In genomic region chr5:123832309-123832708, GRCm38 (mm10) we compare ENCODE assay signal across 38 mouse cellular contexts. TPM values are rescaled to one million over a fixed set of nuclear protein-coding genes. Genes with fewer than 3 reads are reported as not detected.
DNase-seq lines count a peak whose midpoint lies in the region; ATAC-seq and TF ChIP-seq lines count a peak whose summit lies in the region.
"Had no signal": no experiment of that assay in that cellular context is flagged by ENCODE, and none has a peak within 500 bp of the region (broad histone marks: within the 10 kb centered on the region; RNA-seq: fewer than 3 reads in every experiment).

No protein-coding gene starts in this region.

- ATAC-seq in neutrophil, adult 5-6 weeks (ENCODE audit: extremely low read depth, insufficient number of reproducible peaks, low FRiP score, poor library complexity, severe bottlenecking) = peak; percentile 91
- ATAC-seq: forebrain, embryonic 16.5 days; intestine, postnatal 0 days had no signal

- peaks cover 40% of the 10 kb centered on the region for H3K4me1 ChIP-seq in bone marrow macrophage, adult 2 months (ENCODE audit: control insufficient read depth, insufficient read depth, low read length)
- no peaks in the 10 kb centered on the region for H3K4me1 ChIP-seq in heart, embryonic 10.5 days
- H3K4me1 ChIP-seq: heart, embryonic 12.5 days; midbrain, embryonic 12.5 days; neural tube, embryonic 15.5 days had no signal

- no peaks in the 10 kb centered on the region for H3K36me3 ChIP-seq in macrophage (ENCODE audit: inconsistent target)
- H3K36me3 ChIP-seq in heart, embryonic 10.5 days = no peaks in the 10 kb centered on the region
- H3K36me3 ChIP-seq: embryonic facial prominence, embryonic 13.5 days; forebrain, embryonic 10.5 days; heart, embryonic 12.5 days; liver, embryonic 15.5 days; midbrain, embryonic 12.5 days; neural tube, embryonic 15.5 days had no signal

- H3K27me3 ChIP-seq in heart, embryonic 10.5 days (ENCODE audit: insufficient read depth, poor library complexity, severe bottlenecking) = no peaks in the 10 kb centered on the region
- H3K27me3 ChIP-seq: embryonic facial prominence, embryonic 13.5 days; heart, embryonic 12.5 days; liver, embryonic 15.5 days; midbrain, embryonic 12.5 days; neural tube, embryonic 15.5 days had no signal

- WGBS in macrophage (ENCODE audit: missing documents) = 2% methylated on average over 6 of the region's 7 CpGs
- WGBS in heart, embryonic 10.5 days = 83% methylated on average over 7 of the region's 7 CpGs

- H3K9me3 ChIP-seq in heart, embryonic 10.5 days = no peaks in the 10 kb centered on the region
- H3K9me3 ChIP-seq: embryonic facial prominence, embryonic 13.5 days; forebrain, embryonic 10.5 days; heart, embryonic 12.5 days; liver, embryonic 15.5 days; megakaryocyte, embryonic 14.5 days; midbrain, embryonic 12.5 days; neural tube, embryonic 15.5 days had no signal

- no peaks in the 10 kb centered on the region for H3K79me2 ChIP-seq in macrophage (ENCODE audit: inconsistent target)

- peak; percentile 93 for DNase-seq in 416B (ENCODE audit: low read depth)
- no peak for DNase-seq in thymus, postnatal 0 days (ENCODE audit: low spot score)
- no peak for DNase-seq in heart, embryonic 10.5 days (ENCODE audit: low spot score)
- DNase-seq in spleen, postnatal 4 days (ENCODE audit: low spot score in 2 of 2) = no peak
- DNase-seq: adrenal gland, postnatal 36 days; B cell, adult 2 months; cerebellum, adult 11 months; cerebellum, adult 9-10 months; cerebellum, postnatal 36 days; embryo, embryonic 11 days; gastrocnemius, postnatal 10 days; heart, postnatal 4 days; kidney, postnatal 14 days; layer of hippocampus, adult 9-11 months; liver; right cerebral cortex, postnatal 25 days; thymus, adult 18-20 months; thymus, postnatal 36 days had no signal

- peak overlapping the region; percentile 62 for H3K27ac ChIP-seq in bone marrow macrophage, adult 2 months (ENCODE audit: insufficient read depth, low read depth, low read length)
- H3K27ac ChIP-seq in macrophage = peak overlapping the region; percentile 57
- H3K27ac ChIP-seq in heart, embryonic 10.5 days = no peak overlapping the region
- H3K27ac ChIP-seq: embryonic facial prominence, embryonic 13.5 days; forebrain, embryonic 10.5 days; hindbrain, embryonic 14.5 days; liver, embryonic 15.5 days; midbrain, embryonic 12.5 days; neural tube, embryonic 15.5 days; stomach, postnatal 0 days had no signal

- peak overlapping the region; percentile 21; the same call in 1 of the 2 replicates for H3K4me3 ChIP-seq in bone marrow macrophage, adult 2 months (ENCODE audit: insufficient read depth, low read length)
- H3K4me3 ChIP-seq in macrophage (ENCODE audit: inconsistent target) = no peak overlapping the region
- H3K4me3 ChIP-seq in heart, embryonic 10.5 days = no peak overlapping the region
- H3K4me3 ChIP-seq: embryonic facial prominence, embryonic 13.5 days; forebrain, embryonic 10.5 days; heart, embryonic 12.5 days; liver, embryonic 15.5 days; megakaryocyte, embryonic 14.5 days; midbrain, embryonic 12.5 days; neural tube, embryonic 15.5 days had no signal

- no peak for TF ChIP-seq CTCF in bone marrow macrophage, adult 2 months (IDR thresholded peaks at IDR 0.05; ENCODE audit: low read depth, low read length)

- no peak for TF ChIP-seq POLR2A in bone marrow macrophage, adult 2 months (IDR thresholded peaks at IDR 0.05; ENCODE audit: borderline replicate concordance, low read depth, low read length)

RNA-seq across cellular contexts. Expression of gene Hcar2, which starts 33.0 kb away (rescaled TPM):
- polyA plus RNA-seq in bone marrow macrophage, adult 2 months (2012; ENCODE audit: insufficient read depth, insufficient read length, missing spikeins) = 2.2 and 2.5 TPM in 2 replicates
- total RNA-seq in macrophage (2018; cell fraction: chromatin; rRNA removed) = 1 to 10 TPM in 15 of 26 experiments, under 1 TPM in 9, not detected in 2; 0.50 to 7.3 (median 1.9) TPM
- 10 to 100 TPM in 3 of 26 experiments, 1 to 10 TPM in 22, under 1 TPM in 1; 0.83 to 19.8 (median 3.0) TPM for total RNA-seq in macrophage (2018; cell fraction: cytosol; rRNA removed)
- total RNA-seq in macrophage (2018; cell fraction: nucleus; rRNA removed) = 10 to 100 TPM in 10 of 26 experiments, 1 to 10 TPM in 16; 1.1 to 29.6 (median 7.7) TPM
- polyA plus RNA-seq in macrophage (2018) = 0.54 to 2.0 TPM (median 0.57 TPM) in 3 replicates
- total RNA-seq in neutrophil, adult 5-6 weeks (2017) = 78.9 and 82.9 TPM in 2 replicates
- polyA plus RNA-seq in thymus, postnatal 0 days (2015; fragmentation: Nextera tagmentation; extraction: Ambion mirVana) = 0.45 and 1.0 TPM in 2 replicates
- not detected in 2 replicates for polyA plus RNA-seq in heart, embryonic 10.5 days (2016; fragmentation: Nextera tagmentation; extraction: Ambion mirVana)
- total RNA-seq: heart, postnatal 4 days; left cerebral cortex, adult 18-20 months; left cerebral cortex, postnatal 14 days; midbrain, postnatal 0 days had no signal
- polyA plus RNA-seq: forebrain, embryonic 10.5 days; forebrain, embryonic 16.5 days; heart, embryonic 12.5 days; heart, postnatal 0 days; hindbrain, embryonic 14.5 days; kidney, embryonic 14.5 days; limb, embryonic 11.5 days; midbrain, embryonic 12.5 days; midbrain, postnatal 0 days had no signal

RNA-seq across cellular contexts. Expression of gene Hcar1, which starts 47.5 kb away (rescaled TPM):
- not detected in 2 replicates for polyA plus RNA-seq in bone marrow macrophage, adult 2 months (2012; ENCODE audit: insufficient read depth, insufficient read length, missing spikeins)
- not detected for total RNA-seq in macrophage (2018; cell fraction: chromatin; rRNA removed)
- total RNA-seq in macrophage (2018; cell fraction: cytosol; rRNA removed) = not detected
- not detected for total RNA-seq in macrophage (2018; cell fraction: nucleus; rRNA removed)
- polyA plus RNA-seq in macrophage (2018) = not detected in 3 replicates
- total RNA-seq in neutrophil, adult 5-6 weeks (2017) = not detected in 2 replicates
- 0.27 and 0.38 TPM in 2 replicates for polyA plus RNA-seq in thymus, postnatal 0 days (2015; fragmentation: Nextera tagmentation; extraction: Ambion mirVana)
- not detected in 2 replicates for polyA plus RNA-seq in heart, embryonic 10.5 days (2016; fragmentation: Nextera tagmentation; extraction: Ambion mirVana)
- polyA plus RNA-seq: forebrain, embryonic 10.5 days had no signal
